ENCODE assay signal across 8 mouse cellular contexts in genomic region chr8:25463532-25463931, GRCm38 (mm10).
A peak's percentile ranks its signal among the peaks of the same experiment; 100 is the strongest.
DNase-seq lines count a peak whose midpoint lies in the region; ATAC-seq lines count a peak whose summit lies in the region.
"Had no signal": no experiment of that assay in that cellular context is flagged by ENCODE, and none has a peak within 500 bp of the region (broad histone marks: within the 10 kb centered on the region; RNA-seq: fewer than 3 reads in every experiment).

No protein-coding gene starts in this region.

- H3K9me3 ChIP-seq in kidney, embryonic 14.5 days (ENCODE audit: control insufficient read depth, low read length), result no peaks in the 10 kb centered on the region
- H3K9me3 ChIP-seq: embryonic facial prominence, embryonic 12.5 days had no signal

- H3K27me3 ChIP-seq in kidney, embryonic 14.5 days (ENCODE audit: control insufficient read depth, insufficient read depth, low read length), result no peaks in the 10 kb centered on the region
- H3K27me3 ChIP-seq: embryonic facial prominence, embryonic 12.5 days had no signal

- peak; percentile 27 for DNase-seq in kidney, adult 18-20 months
- DNase-seq in NIH3T3 (ENCODE audit: low read depth), result peak; percentile 67
- DNase-seq in brain, embryonic 18.5 days (ENCODE audit: low read depth, low spot score), result peak; percentile 80
- DNase-seq in kidney, postnatal 4 days, result peak; percentile 23 to 47
- no peak for DNase-seq in ovary, postnatal 36 days (ENCODE audit: low spot score)
- DNase-seq in yolk sac, embryonic 10.5 days (ENCODE audit: low spot score), result no peak

- H3K9ac ChIP-seq in kidney, embryonic 14.5 days (ENCODE audit: low read depth, low read length), result no peak overlapping the region
- H3K9ac ChIP-seq: embryonic facial prominence, embryonic 12.5 days had no signal

- H3K4me3 ChIP-seq in kidney, embryonic 14.5 days (ENCODE audit: low read length), result no peak overlapping the region
- H3K4me3 ChIP-seq: embryonic facial prominence, embryonic 12.5 days had no signal

- no peak overlapping the region for H3K4me2 ChIP-seq in kidney, embryonic 14.5 days (replicated peaks; ENCODE audit: low read depth, low read length)
- H3K4me2 ChIP-seq: embryonic facial prominence, embryonic 12.5 days had no signal

- 57% methylated on average over 9 of the region's 9 CpGs for WGBS in kidney, embryonic 14.5 days

- ATAC-seq in kidney, embryonic 14.5 days (ENCODE audit: low FRiP score, low TSS enrichment), result no peak

- H3K27ac ChIP-seq in kidney, embryonic 14.5 days (ENCODE audit: low read depth, low read length), result no peak overlapping the region

- no peaks in the 10 kb centered on the region for H3K36me3 ChIP-seq in kidney, embryonic 14.5 days (ENCODE audit: control insufficient read depth, insufficient read depth, low read length)
- H3K36me3 ChIP-seq: embryonic facial prominence, embryonic 12.5 days had no signal

- peaks cover 13% of the 10 kb centered on the region; the same call in 1 of the 2 replicates for H3K4me1 ChIP-seq in kidney, embryonic 14.5 days (ENCODE audit: control insufficient read depth, insufficient read depth, low read length)

Comparison
In these comparisons a context has a peak if more than half of its experiments do, and no peak if none do; other contexts are left out.
1. DNase-seq: peak in kidney, adult 18-20 months (single experiment), NIH3T3 (single experiment), brain, embryonic 18.5 days (single experiment) and kidney, postnatal 4 days (2 of 2); none in ovary, postnatal 36 days (single experiment) and yolk sac, embryonic 10.5 days (single experiment).